Mouse (Mus musculus): Measurements from ENCODE around the gene Ak8. TPM values are rescaled to one million over a fixed set of nuclear protein-coding genes. Genes with fewer than 3 reads are reported as not detected.

The Ak8 gene
- polyA plus RNA-seq, 1 experiment from 2014 or later: 0.42 TPM

GRCm38 (mm10) chr2:28766590-28766989 lies 66.6 kb downstream of the Ak8 start:
- H3K27ac ChIP-seq (ENCODE audit: poor library complexity, severe bottlenecking): no peak overlapping the region
- no peak for ATAC-seq (ENCODE audit: insufficient number of reproducible peaks, low FRiP score)
- H3K36me3 ChIP-seq: no peaks in the 10 kb centered on the region
- H3K9ac ChIP-seq: no peak overlapping the region
- no peaks in the 10 kb centered on the region for H3K9me3 ChIP-seq (replicated peaks)
- no peak overlapping the region for H3K4me2 ChIP-seq
- no peak overlapping the region for H3K4me3 ChIP-seq
- WGBS: 54% methylated on average over 4 of the region's 4 CpGs
- peaks cover 17% of the 10 kb centered on the region for H3K4me1 ChIP-seq (replicated peaks)
- no peaks in the 10 kb centered on the region; the same call in none of the 2 replicates for H3K27me3 ChIP-seq (replicated peaks)

- WGBS: 78% methylated on average over 2 of the region's 2 CpGs
- no peaks in the 10 kb centered on the region for H3K36me3 ChIP-seq
- H3K9me3 ChIP-seq (replicated peaks): no peaks in the 10 kb centered on the region
- no peak overlapping the region for H3K4me3 ChIP-seq
- no peak overlapping the region for H3K27ac ChIP-seq (ENCODE audit: poor library complexity, severe bottlenecking)
- no peaks in the 10 kb centered on the region; the same call in none of the 2 replicates for H3K27me3 ChIP-seq (replicated peaks)
- peaks cover 16% of the 10 kb centered on the region for H3K4me1 ChIP-seq (replicated peaks)
- ATAC-seq (ENCODE audit: insufficient number of reproducible peaks, low FRiP score): no peak
- no peak overlapping the region for H3K9ac ChIP-seq
- H3K4me2 ChIP-seq: no peak overlapping the region
Measured at GRCm38 (mm10) chr2:28767041-28767440, 67.1 kb downstream of the Ak8 start.

- Histone ChIP-seq H3K4me1 (replicated peaks) (peaks cover 21% of the 10 kb centered on the region), H3K36me3 (no peaks in the 10 kb centered on the region), H3K9ac (no peak overlapping the region), H3K9me3 (replicated peaks) (no peaks in the 10 kb centered on the region), H3K4me2 (no peak overlapping the region), H3K4me3 (no peak overlapping the region), H3K27me3 (replicated peaks) (no peaks in the 10 kb centered on the region; the same call in none of the 2 replicates), H3K27ac (ENCODE audit: poor library complexity, severe bottlenecking) (no peak overlapping the region)
- 35% methylated on average over 5 of the region's 5 CpGs for WGBS
- no peak for ATAC-seq (ENCODE audit: insufficient number of reproducible peaks, low FRiP score)
Measured at GRCm38 (mm10) chr2:28770697-28771096, 70.7 kb downstream of the Ak8 start.

GRCm38 (mm10) chr2:28774073-28774472 lies 74.1 kb downstream of the Ak8 start:
- no peak overlapping the region for H3K27ac ChIP-seq (ENCODE audit: poor library complexity, severe bottlenecking)
- H3K36me3 ChIP-seq: no peaks in the 10 kb centered on the region
- 38% methylated on average over 8 of the region's 8 CpGs for WGBS
- no peak overlapping the region for H3K9ac ChIP-seq
- H3K27me3 ChIP-seq (replicated peaks): no peaks in the 10 kb centered on the region
- no peak overlapping the region for H3K4me3 ChIP-seq
- H3K9me3 ChIP-seq (replicated peaks): no peaks in the 10 kb centered on the region
- peaks cover 42% of the 10 kb centered on the region for H3K4me1 ChIP-seq (replicated peaks)
- no peak overlapping the region for H3K4me2 ChIP-seq
- ATAC-seq (ENCODE audit: insufficient number of reproducible peaks, low FRiP score): no peak

GRCm38 (mm10) chr2:28776728-28777127 lies 76.8 kb downstream of the Ak8 start:
- Histone ChIP-seq H3K27ac (ENCODE audit: poor library complexity, severe bottlenecking) (no peak overlapping the region), H3K9me3 (replicated peaks) (no peaks in the 10 kb centered on the region), H3K4me3 (no peak overlapping the region), H3K27me3 (replicated peaks) (no peaks in the 10 kb centered on the region), H3K36me3 (no peaks in the 10 kb centered on the region), H3K4me1 (replicated peaks) (peaks cover 27% of the 10 kb centered on the region), H3K4me2 (no peak overlapping the region), H3K9ac (no peak overlapping the region)
- no peak for ATAC-seq (ENCODE audit: insufficient number of reproducible peaks, low FRiP score)
- WGBS: 50% methylated on average over 2 of the region's 2 CpGs

- no peak for ATAC-seq (ENCODE audit: insufficient number of reproducible peaks, low FRiP score)
- no peak overlapping the region for H3K9ac ChIP-seq
- H3K4me3 ChIP-seq: no peak overlapping the region
- 68% methylated on average over 16 of the region's 16 CpGs for WGBS
- H3K9me3 ChIP-seq (replicated peaks): no peaks in the 10 kb centered on the region
- H3K27ac ChIP-seq (ENCODE audit: poor library complexity, severe bottlenecking): no peak overlapping the region
- no peaks in the 10 kb centered on the region for H3K36me3 ChIP-seq
- no peaks in the 10 kb centered on the region; the same call in 1 of the 2 replicates for H3K27me3 ChIP-seq (replicated peaks)
- no peak overlapping the region for H3K4me2 ChIP-seq
- peaks cover 26% of the 10 kb centered on the region for H3K4me1 ChIP-seq (replicated peaks)
Measured at GRCm38 (mm10) chr2:28780001-28780782, 80.2 kb downstream of the Ak8 start.

- Histone ChIP-seq H3K4me3 (no peak overlapping the region), H3K4me1 (replicated peaks) (peaks cover 20% of the 10 kb centered on the region), H3K9me3 (replicated peaks) (no peaks in the 10 kb centered on the region), H3K27me3 (replicated peaks) (no peaks in the 10 kb centered on the region; the same call in 1 of the 2 replicates), H3K9ac (no peak overlapping the region), H3K4me2 (no peak overlapping the region), H3K36me3 (no peaks in the 10 kb centered on the region), H3K27ac (ENCODE audit: poor library complexity, severe bottlenecking) (no peak overlapping the region)
- WGBS: 89% methylated on average over 4 of the region's 4 CpGs
- ATAC-seq (ENCODE audit: insufficient number of reproducible peaks, low FRiP score): no peak
Measured at GRCm38 (mm10) chr2:28781310-28781709, 81.3 kb downstream of the Ak8 start.

- no peak overlapping the region for H3K27ac ChIP-seq (ENCODE audit: poor library complexity, severe bottlenecking)
- H3K9ac ChIP-seq: no peak overlapping the region
- no peak overlapping the region for H3K4me3 ChIP-seq
- H3K9me3 ChIP-seq (replicated peaks): no peaks in the 10 kb centered on the region
- no peaks in the 10 kb centered on the region for H3K36me3 ChIP-seq
- H3K4me2 ChIP-seq: no peak overlapping the region
- H3K4me1 ChIP-seq (replicated peaks): 0 out of 2 replicates have a peak, but pooled peaks cover 3% of the 10 kb centered on the region
- H3K27me3 ChIP-seq (replicated peaks): no peaks in the 10 kb centered on the region; the same call in 1 of the 2 replicates
- WGBS: 79% methylated on average over 16 of the region's 16 CpGs
- no peak for ATAC-seq (ENCODE audit: insufficient number of reproducible peaks, low FRiP score)
Measured at GRCm38 (mm10) chr2:28786355-28787066, 86.5 kb downstream of the Ak8 start.

GRCm38 (mm10) chr2:28787067-28787619 lies 87.2 kb downstream of the Ak8 start:
- ATAC-seq (ENCODE audit: insufficient number of reproducible peaks, low FRiP score): peak; percentile 27; the same call in 1 of the 2 replicates

GRCm38 (mm10) chr2:28792931-28793610 lies 93.1 kb downstream of the Ak8 start:
- WGBS: 21% methylated on average over 6 of the region's 6 CpGs
- ATAC-seq (ENCODE audit: insufficient number of reproducible peaks, low FRiP score): peak; percentile 58; the same call in 1 of the 2 replicates
- Histone ChIP-seq H3K27ac (ENCODE audit: poor library complexity, severe bottlenecking) (peak overlapping the region; percentile 68), H3K4me3 (no peak overlapping the region), H3K4me2 (peak overlapping the region; percentile 49), H3K9ac (0 out of 2 replicates have a peak overlapping the region, but pooled peaks have one; percentile 22), H3K9me3 (replicated peaks) (no peaks in the 10 kb centered on the region), H3K4me1 (replicated peaks) (peaks cover 13% of the 10 kb centered on the region; the same call in 1 of the 2 replicates), H3K27me3 (replicated peaks) (no peaks in the 10 kb centered on the region), H3K36me3 (no peaks in the 10 kb centered on the region)

More at GRCm38 (mm10) chr2:28787067-28787619, 87.2 kb downstream of the Ak8 start:
- Histone ChIP-seq H3K4me3 (no peak overlapping the region), H3K36me3 (no peaks in the 10 kb centered on the region), H3K9me3 (replicated peaks) (no peaks in the 10 kb centered on the region), H3K27me3 (replicated peaks) (no peaks in the 10 kb centered on the region; the same call in 1 of the 2 replicates), H3K9ac (no peak overlapping the region), H3K4me1 (replicated peaks) (0 out of 2 replicates have a peak, but pooled peaks cover 6% of the 10 kb centered on the region), H3K4me2 (no peak overlapping the region), H3K27ac (ENCODE audit: poor library complexity, severe bottlenecking) (no peak overlapping the region)
- WGBS: 78% methylated on average over 6 of the region's 6 CpGs

Data from heart, embryonic 12.5 days (tissue).